Mouse (Mus musculus) embryo, embryonic 10.5 days (tissue): ENCODE results near the gene Auts2.

Experiments used
- DNase-seq: peaks from one replicate; pipeline ENCODE4 v3.0.0-alpha.2; 2015; ENCODE audit warnings: low spot score

The Auts2 gene

GRCm38 (mm10) chr5:132089496-132090250 lies 453.5 kb downstream of the Auts2 start:
- DNase-seq: no peak

- no peak for DNase-seq
Measured at GRCm38 (mm10) chr5:132088585-132088984, 454.6 kb downstream of the Auts2 start.

- DNase-seq: peak; percentile 63
Measured at GRCm38 (mm10) chr5:132083753-132084326, 459.3 kb downstream of the Auts2 start.

DNA sequence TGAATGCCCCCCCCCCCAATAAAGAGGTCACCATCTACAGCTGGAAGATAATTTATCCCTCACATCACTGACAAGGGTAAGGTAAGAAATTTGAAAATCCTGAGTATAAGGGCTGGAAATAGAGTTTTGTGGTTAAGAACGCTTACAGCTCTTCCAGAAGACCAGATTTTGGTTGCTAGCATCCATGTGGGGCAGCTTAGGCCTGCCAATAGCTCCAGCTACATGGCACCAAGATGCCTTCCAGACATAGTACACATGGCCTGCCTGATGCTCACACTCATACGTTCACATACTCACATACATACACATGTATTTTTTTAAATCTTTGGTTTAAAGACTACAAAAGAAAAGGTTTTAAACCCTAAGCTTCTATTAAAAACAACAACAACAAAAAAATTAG lies 467.2 kb downstream of the Auts2 start:
- no peak for DNase-seq

GRCm38 (mm10) chr5:132074724-132075374 lies 468.3 kb downstream of the Auts2 start:
- peak; percentile 81 for DNase-seq

GRCm38 (mm10) chr5:132074360-132074723 lies 468.8 kb downstream of the Auts2 start:
- peak; percentile 78 for DNase-seq

DNA sequence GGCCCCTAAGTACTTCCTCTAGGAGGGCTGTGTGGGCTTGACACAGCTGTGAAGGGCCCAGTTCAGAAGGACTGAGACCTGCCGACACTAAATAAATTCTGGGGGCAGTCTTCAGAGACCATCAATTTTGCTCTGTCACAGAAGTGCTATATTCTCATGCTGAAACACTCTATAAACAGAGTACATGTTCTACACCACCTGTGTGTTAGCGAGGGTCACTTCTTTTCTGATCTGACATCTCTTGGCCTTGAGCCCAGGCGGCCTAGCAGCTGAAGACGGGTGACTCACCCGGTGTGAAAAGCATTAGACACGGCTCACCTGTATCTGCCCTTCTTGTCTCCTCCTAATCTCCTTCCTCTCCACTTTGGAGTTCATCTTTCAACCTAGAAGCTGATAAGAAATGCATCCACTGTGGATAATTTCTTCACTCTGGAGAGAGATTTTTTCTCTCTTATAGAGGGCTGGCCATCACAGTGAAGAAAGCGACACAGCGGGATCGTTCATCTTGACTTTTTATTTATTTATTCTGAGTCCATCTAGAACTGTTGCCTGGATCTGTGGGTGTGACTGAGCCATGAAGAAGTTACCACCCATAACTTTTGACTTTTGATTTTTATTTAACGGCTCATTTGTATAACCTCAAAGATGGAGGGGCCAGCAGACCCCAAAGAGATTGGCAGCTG lies 469.3 kb downstream of the Auts2 start:
- DNase-seq: peak; percentile 58

- peak; percentile 31 for DNase-seq
Measured at GRCm38 (mm10) chr5:132072356-132072755, 470.8 kb downstream of the Auts2 start.

- DNase-seq: peak; percentile 24
Measured at GRCm38 (mm10) chr5:132067750-132068739, 475.1 kb downstream of the Auts2 start.

GRCm38 (mm10) chr5:132060116-132060515 lies 483.0 kb downstream of the Auts2 start:
- no peak for DNase-seq

- no peak for DNase-seq
Measured at GRCm38 (mm10) chr5:132052637-132053036, 490.5 kb downstream of the Auts2 start.

DNA sequence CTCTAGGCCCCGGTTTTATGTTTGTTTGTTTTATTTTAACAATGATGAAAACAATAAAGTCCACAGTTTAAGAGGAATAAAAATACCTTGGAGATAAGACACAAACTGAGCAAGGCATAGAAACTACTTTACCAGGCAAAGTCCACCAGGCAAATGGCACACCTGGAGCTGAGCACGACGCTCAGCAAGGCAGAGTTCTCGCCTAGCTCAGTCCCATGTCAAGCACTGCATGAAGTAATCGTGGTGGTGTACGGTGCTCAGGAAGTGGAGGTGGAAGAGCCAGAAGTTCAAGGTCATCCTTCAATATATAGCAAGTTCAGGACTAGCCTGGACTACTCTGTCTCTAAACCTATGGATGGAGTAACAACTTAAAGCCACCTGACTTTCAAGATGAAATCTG lies 503.6 kb downstream of the Auts2 start:
- DNase-seq: no peak

- no peak for DNase-seq
Measured at GRCm38 (mm10) chr5:132033491-132034350, 509.4 kb downstream of the Auts2 start.

DNA sequence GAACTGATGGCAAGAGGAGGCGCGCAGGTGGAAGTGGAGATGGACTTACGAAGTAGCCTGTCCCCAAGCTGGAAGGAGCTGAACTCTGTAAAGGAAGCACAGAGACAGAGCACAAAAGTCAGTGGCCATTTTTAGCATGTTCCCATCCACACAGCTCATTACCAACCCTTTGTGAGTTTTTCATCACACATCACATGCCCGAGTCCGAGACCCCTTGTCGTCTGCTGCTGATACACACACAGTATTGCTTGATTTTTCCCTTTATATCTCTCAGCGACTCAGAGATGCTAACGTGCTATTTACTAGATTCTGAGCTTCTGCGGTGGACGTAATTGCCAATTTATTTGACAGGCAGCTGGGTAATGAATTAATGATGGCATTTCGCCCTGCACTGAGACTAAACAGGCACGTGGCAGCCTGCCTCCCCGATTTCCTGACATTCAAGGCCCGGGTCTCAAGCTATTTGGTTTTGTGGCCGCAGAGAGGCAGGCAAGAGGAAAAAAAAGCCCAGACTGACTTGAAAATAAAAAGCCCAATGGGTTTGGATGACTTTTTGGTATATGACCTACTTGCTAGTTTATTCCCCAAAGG lies 512.1 kb downstream of the Auts2 start:
- DNase-seq: peak; percentile 34

GRCm38 (mm10) chr5:132029638-132030037 lies 513.5 kb downstream of the Auts2 start:
- DNase-seq: no peak

GRCm38 (mm10) chr5:132029038-132029437 lies 514.1 kb downstream of the Auts2 start:
- DNase-seq: peak; percentile 49

DNA sequence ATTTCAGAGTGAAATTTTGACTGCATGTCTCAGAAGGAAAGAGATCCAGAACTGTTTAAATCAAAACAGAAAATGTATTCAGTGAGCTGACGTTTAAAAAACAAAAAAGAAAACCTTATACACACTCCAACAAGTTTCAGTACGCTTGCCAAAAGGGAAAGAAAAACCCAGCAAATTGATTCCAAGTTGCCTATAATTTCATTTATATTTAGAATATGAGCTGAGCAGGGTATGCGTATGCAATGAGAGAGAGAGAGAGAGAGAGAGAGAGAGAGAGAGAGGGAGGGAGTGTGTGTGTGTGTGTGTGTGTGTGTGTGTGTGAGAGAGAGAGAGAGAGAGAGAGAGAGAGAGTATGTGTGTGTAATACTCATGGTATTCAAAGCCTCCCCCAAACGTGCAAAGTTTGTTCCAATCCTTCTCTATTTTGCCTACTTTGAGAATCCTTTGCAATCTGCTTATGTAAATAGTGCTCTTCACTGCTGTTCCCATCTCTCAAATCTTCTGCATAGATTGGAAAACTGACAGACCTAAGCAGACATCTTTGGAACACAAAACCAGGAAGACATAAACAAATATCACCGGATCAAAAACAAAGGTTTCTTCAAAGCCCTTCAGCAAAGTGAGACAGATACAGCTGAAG lies 515.2 kb downstream of the Auts2 start:
- no peak for DNase-seq

DNA sequence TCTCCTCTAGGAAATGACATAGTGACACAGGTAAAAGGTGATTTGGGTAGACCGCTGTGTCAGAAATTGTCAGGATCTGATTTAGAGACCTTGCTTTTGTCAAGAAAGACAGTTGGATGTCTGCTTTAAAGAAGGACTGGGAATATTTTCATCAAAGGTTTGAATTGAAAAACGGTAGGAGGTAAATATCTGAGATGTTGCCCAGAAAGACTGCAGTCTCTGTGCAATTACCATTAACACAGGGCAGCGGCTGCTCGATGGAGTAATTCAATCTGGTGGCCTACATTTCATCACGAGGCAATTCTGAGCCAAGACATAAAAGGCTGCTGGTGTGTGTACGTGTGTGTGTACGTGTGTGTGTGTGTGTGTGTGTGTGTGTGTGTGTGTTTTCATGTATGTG lies 529.8 kb downstream of the Auts2 start:
- no peak for DNase-seq

DNA sequence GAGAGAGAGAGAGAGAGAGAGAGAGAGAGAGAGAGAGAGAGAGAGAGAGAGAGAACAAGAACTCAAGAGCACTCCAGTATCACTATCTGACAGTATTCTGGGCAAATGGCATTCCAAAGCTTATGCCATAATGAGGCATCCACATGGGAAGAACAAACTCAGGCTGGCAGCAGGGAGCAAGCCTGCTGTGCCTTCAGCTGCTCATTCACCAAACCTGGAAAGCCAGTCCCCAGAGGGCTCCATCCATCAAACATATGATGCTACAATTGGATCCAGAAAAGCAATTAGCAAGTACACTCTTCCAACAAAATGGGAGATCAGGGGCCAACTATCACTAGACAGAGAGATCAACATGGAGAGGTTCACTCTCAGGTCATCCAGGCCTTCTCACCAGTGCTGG lies 531.3 kb downstream of the Auts2 start:
- DNase-seq: peak; percentile 36
